Mouse (Mus musculus): ENCODE data around the gene Csmd2. TPM values are rescaled to one million over a fixed set of nuclear protein-coding genes. Genes with fewer than 3 reads are reported as not detected.

Gene Csmd2
- total and polyA plus RNA-seq, 3 experiments: 0.11 TPM; not detected in 2

GRCm38 (mm10) chr4:128419988-128420617 lies 432.4 kb downstream of the Csmd2 start:
- ATAC-seq (ENCODE audit: extremely low read depth, insufficient number of reproducible peaks, low FRiP score, poor library complexity, severe bottlenecking) (no peak), DNase-seq (ENCODE audit: low spot score) (no peak)
- Histone ChIP-seq H3K4me1 (ENCODE audit: insufficient read depth, low read depth, low read length) (no peaks in the 10 kb centered on the region), H3K27me3 (ENCODE audit: insufficient read depth, low read length) (no peaks in the 10 kb centered on the region), H3K4me3 (ENCODE audit: low read depth, low read length) (no peak overlapping the region), H3K9me3 (replicated peaks) (peaks cover 87% of the 10 kb centered on the region), H3K36me3 (replicated peaks) (no peaks in the 10 kb centered on the region)
- no peak for TF ChIP-seq POLR2AphosphoS5 (IDR thresholded peaks at IDR 0.05; ENCODE audit: insufficient replicate concordance, low read depth, low read length)
- TF ChIP-seq GATA1 (IDR thresholded peaks at IDR 0.05; ENCODE audit: borderline replicate concordance, low read length): no peak
- TF ChIP-seq GATA2 (IDR thresholded peaks at IDR 0.05; ENCODE audit: borderline replicate concordance, low read depth, low read length): no peak
- no peak for TF ChIP-seq TAL1 (conservative IDR thresholded peaks at IDR 0.05; ENCODE audit: low read depth, low read length)
- TF ChIP-seq CTCF (IDR thresholded peaks at IDR 0.05; ENCODE audit: low read depth, low read length): no peak

GRCm38 (mm10) chr4:128422486-128422885 lies 434.8 kb downstream of the Csmd2 start:
- no peaks in the 10 kb centered on the region for H3K4me1 ChIP-seq (ENCODE audit: insufficient read depth, low read depth, low read length)
- no peak overlapping the region for H3K4me3 ChIP-seq (ENCODE audit: low read depth, low read length)
- no peak for DNase-seq (ENCODE audit: low spot score)
- ATAC-seq (ENCODE audit: extremely low read depth, insufficient number of reproducible peaks, low FRiP score, poor library complexity, severe bottlenecking): no peak
- H3K27me3 ChIP-seq (ENCODE audit: insufficient read depth, low read length): no peaks in the 10 kb centered on the region
- TF ChIP-seq GATA2 (IDR thresholded peaks at IDR 0.05; ENCODE audit: borderline replicate concordance, low read depth, low read length): no peak
- no peak for TF ChIP-seq TAL1 (conservative IDR thresholded peaks at IDR 0.05; ENCODE audit: low read depth, low read length)
- TF ChIP-seq CTCF (IDR thresholded peaks at IDR 0.05; ENCODE audit: low read depth, low read length): no peak
- no peak for TF ChIP-seq POLR2AphosphoS5 (IDR thresholded peaks at IDR 0.05; ENCODE audit: insufficient replicate concordance, low read depth, low read length)
- no peak for TF ChIP-seq GATA1 (IDR thresholded peaks at IDR 0.05; ENCODE audit: borderline replicate concordance, low read length)
- H3K9me3 ChIP-seq (replicated peaks): peaks cover 87% of the 10 kb centered on the region
- H3K36me3 ChIP-seq (replicated peaks): no peaks in the 10 kb centered on the region

GRCm38 (mm10) chr4:128425339-128425738 lies 437.7 kb downstream of the Csmd2 start:
- no peaks in the 10 kb centered on the region for H3K27me3 ChIP-seq (ENCODE audit: insufficient read depth, low read length)
- TF ChIP-seq GATA1 (IDR thresholded peaks at IDR 0.05; ENCODE audit: borderline replicate concordance, low read length) (no peak), TAL1 (conservative IDR thresholded peaks at IDR 0.05; ENCODE audit: low read depth, low read length) (no peak), CTCF (IDR thresholded peaks at IDR 0.05; ENCODE audit: low read depth, low read length) (no peak), POLR2AphosphoS5 (IDR thresholded peaks at IDR 0.05; ENCODE audit: insufficient replicate concordance, low read depth, low read length) (no peak), GATA2 (IDR thresholded peaks at IDR 0.05; ENCODE audit: borderline replicate concordance, low read depth, low read length) (no peak)
- no peaks in the 10 kb centered on the region for H3K4me1 ChIP-seq (ENCODE audit: insufficient read depth, low read depth, low read length)
- no peaks in the 10 kb centered on the region for H3K36me3 ChIP-seq (replicated peaks)
- DNase-seq (ENCODE audit: low spot score) (no peak), ATAC-seq (ENCODE audit: extremely low read depth, insufficient number of reproducible peaks, low FRiP score, poor library complexity, severe bottlenecking) (no peak)
- H3K9me3 ChIP-seq (replicated peaks): peaks cover 87% of the 10 kb centered on the region
- no peak overlapping the region for H3K4me3 ChIP-seq (ENCODE audit: low read depth, low read length)

- Histone ChIP-seq H3K4me3 (ENCODE audit: low read depth, low read length) (no peak overlapping the region), H3K36me3 (replicated peaks) (no peaks in the 10 kb centered on the region), H3K27me3 (ENCODE audit: insufficient read depth, low read length) (no peaks in the 10 kb centered on the region), H3K9me3 (replicated peaks) (peaks cover 89% of the 10 kb centered on the region), H3K4me1 (ENCODE audit: insufficient read depth, low read depth, low read length) (no peaks in the 10 kb centered on the region)
- no peak for TF ChIP-seq GATA2 (IDR thresholded peaks at IDR 0.05; ENCODE audit: borderline replicate concordance, low read depth, low read length)
- DNase-seq (ENCODE audit: low spot score) (no peak), ATAC-seq (ENCODE audit: extremely low read depth, insufficient number of reproducible peaks, low FRiP score, poor library complexity, severe bottlenecking) (no peak)
Measured at GRCm38 (mm10) chr4:128427261-128428030, 439.8 kb downstream of the Csmd2 start.

- peaks cover 82% of the 10 kb centered on the region for H3K9me3 ChIP-seq (replicated peaks)
- no peak for DNase-seq (ENCODE audit: low spot score)
- no peak overlapping the region for H3K4me3 ChIP-seq (ENCODE audit: low read depth, low read length)
- TF ChIP-seq GATA1 (IDR thresholded peaks at IDR 0.05; ENCODE audit: borderline replicate concordance, low read length): no peak
- TF ChIP-seq CTCF (IDR thresholded peaks at IDR 0.05; ENCODE audit: low read depth, low read length): no peak
- TF ChIP-seq TAL1 (conservative IDR thresholded peaks at IDR 0.05; ENCODE audit: low read depth, low read length): no peak
- no peak for TF ChIP-seq POLR2AphosphoS5 (IDR thresholded peaks at IDR 0.05; ENCODE audit: insufficient replicate concordance, low read depth, low read length)
- TF ChIP-seq GATA2 (IDR thresholded peaks at IDR 0.05; ENCODE audit: borderline replicate concordance, low read depth, low read length): no peak
- no peaks in the 10 kb centered on the region for H3K4me1 ChIP-seq (ENCODE audit: insufficient read depth, low read depth, low read length)
- no peak for ATAC-seq (ENCODE audit: extremely low read depth, insufficient number of reproducible peaks, low FRiP score, poor library complexity, severe bottlenecking)
- H3K27me3 ChIP-seq (ENCODE audit: insufficient read depth, low read length): no peaks in the 10 kb centered on the region
- no peaks in the 10 kb centered on the region for H3K36me3 ChIP-seq (replicated peaks)
Measured at GRCm38 (mm10) chr4:128428303-128429107, 440.8 kb downstream of the Csmd2 start.

DNA sequence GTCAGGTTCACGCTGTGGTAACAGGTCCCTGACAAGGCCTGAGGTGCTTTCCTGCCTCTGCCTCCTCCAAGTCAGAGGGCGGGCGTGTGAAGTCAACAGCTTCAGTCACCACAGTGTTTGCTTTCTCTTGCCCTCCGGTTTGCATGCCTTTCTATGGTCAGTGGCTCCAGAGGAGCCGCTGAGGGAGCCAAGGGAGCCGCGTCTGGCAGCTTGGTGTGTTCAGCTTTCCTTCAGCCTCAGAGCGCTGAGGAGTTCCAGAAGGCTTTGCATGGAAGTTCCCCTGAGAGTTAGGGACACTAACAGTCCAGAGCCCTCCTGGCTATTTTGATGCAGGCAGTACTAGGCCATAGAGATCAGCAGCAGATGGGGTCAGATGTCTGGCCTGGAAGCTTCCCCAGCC lies 441.9 kb downstream of the Csmd2 start:
- Histone ChIP-seq H3K27me3 (ENCODE audit: insufficient read depth, low read length) (no peaks in the 10 kb centered on the region), H3K4me1 (ENCODE audit: insufficient read depth, low read depth, low read length) (no peaks in the 10 kb centered on the region), H3K9me3 (replicated peaks) (peaks cover 71% of the 10 kb centered on the region), H3K4me3 (ENCODE audit: low read depth, low read length) (no peak overlapping the region), H3K36me3 (replicated peaks) (no peaks in the 10 kb centered on the region)
- ATAC-seq (ENCODE audit: extremely low read depth, insufficient number of reproducible peaks, low FRiP score, poor library complexity, severe bottlenecking) (no peak), DNase-seq (ENCODE audit: low spot score) (no peak)
- TF ChIP-seq GATA1 (IDR thresholded peaks at IDR 0.05; ENCODE audit: borderline replicate concordance, low read length) (no peak), GATA2 (IDR thresholded peaks at IDR 0.05; ENCODE audit: borderline replicate concordance, low read depth, low read length) (no peak), TAL1 (conservative IDR thresholded peaks at IDR 0.05; ENCODE audit: low read depth, low read length) (no peak), POLR2AphosphoS5 (IDR thresholded peaks at IDR 0.05; ENCODE audit: insufficient replicate concordance, low read depth, low read length) (no peak), CTCF (IDR thresholded peaks at IDR 0.05; ENCODE audit: low read depth, low read length) (no peak)
